Mouse (Mus musculus): ENCODE results near the gene Polr3b.

Polr3b gene

GRCm38 (mm10) chr10:84710827-84711226, 88.7 kb downstream of the Polr3b start:
- DNase-seq (ENCODE audit: low spot score), result no peak

GRCm38 (mm10) chr10:84711479-84711878, 89.4 kb downstream of the Polr3b start:
- no peak for DNase-seq (ENCODE audit: low spot score)

GRCm38 (mm10) chr10:84711940-84712339, 89.8 kb downstream of the Polr3b start:
- no peak for DNase-seq (ENCODE audit: low spot score)

GRCm38 (mm10) chr10:84712532-84712931, 90.4 kb downstream of the Polr3b start:
- DNase-seq (ENCODE audit: low spot score), result no peak

- DNase-seq (ENCODE audit: low spot score), result no peak
Observed at GRCm38 (mm10) chr10:84713043-84713442, 91.0 kb downstream of the Polr3b start.

- no peak for DNase-seq (ENCODE audit: low spot score)
Observed at GRCm38 (mm10) chr10:84715639-84716038, 93.5 kb downstream of the Polr3b start.

GRCm38 (mm10) chr10:84716581-84716980, 94.5 kb downstream of the Polr3b start:
- no peak for DNase-seq (ENCODE audit: low spot score)

- no peak for DNase-seq (ENCODE audit: low spot score)
Observed at GRCm38 (mm10) chr10:84722711-84723110, 100.6 kb downstream of the Polr3b start.

GRCm38 (mm10) chr10:84727005-84727404, 104.9 kb downstream of the Polr3b start:
- DNase-seq (ENCODE audit: low spot score), result no peak

- DNase-seq (ENCODE audit: low spot score), result no peak
Observed at GRCm38 (mm10) chr10:84727760-84728159, 105.7 kb downstream of the Polr3b start.

- no peak for DNase-seq (ENCODE audit: low spot score)
Observed at GRCm38 (mm10) chr10:84730078-84730477, 108.0 kb downstream of the Polr3b start.

GRCm38 (mm10) chr10:84730956-84731355, 108.9 kb downstream of the Polr3b start:
- no peak for DNase-seq (ENCODE audit: low spot score)

- no peak for DNase-seq (ENCODE audit: low spot score)
Observed at GRCm38 (mm10) chr10:84733511-84733910, 111.4 kb downstream of the Polr3b start.

GRCm38 (mm10) chr10:84754851-84755785, 133.0 kb downstream of the Polr3b start:
- no peak for DNase-seq (ENCODE audit: low spot score)

- no peak for DNase-seq (ENCODE audit: low spot score)
Observed at GRCm38 (mm10) chr10:84755786-84756203, 133.7 kb downstream of the Polr3b start, which contains the start of gene Rfx4. TSS of gene Rfx4 (plus strand) at chr10:84756062.

- no peak for DNase-seq (ENCODE audit: low spot score)
Observed at GRCm38 (mm10) chr10:84756435-84757095, 134.5 kb downstream of the Polr3b start.

GRCm38 (mm10) chr10:84757426-84758199, 135.5 kb downstream of the Polr3b start:
- DNase-seq (ENCODE audit: low spot score), result no peak

GRCm38 (mm10) chr10:84758200-84758468, 136.0 kb downstream of the Polr3b start:
- no peak for DNase-seq (ENCODE audit: low spot score)

- DNase-seq (ENCODE audit: low spot score), result no peak
Observed at GRCm38 (mm10) chr10:84758483-84759431, 136.7 kb downstream of the Polr3b start.

- no peak for DNase-seq (ENCODE audit: low spot score)
Observed at GRCm38 (mm10) chr10:84759511-84760117, 137.5 kb downstream of the Polr3b start.
